Mouse (Mus musculus) hindbrain, embryonic 15.5 days (tissue): ENCODE measurements at regions not wholly inside any gene's neighbourhood (a gene's known extent, or its start where the extent isn't known, plus 50 kb on each side); places are given as distances from the start of the nearest gene placed in this dataset.

ENCODE experiments used
- ATAC-seq: fragments of 200-750 bp; cut with Nextera tagmentation; 2 replicates; pipeline ENCODE4 v1.8.0; 2017; ENCODE audit warnings: low read depth, moderate number of reproducible peaks, moderate TSS enrichment; ENCODE audit not compliant: low FRiP score
- H3K27ac ChIP-seq: fragments of 300-500 bp; sonication (generic); replicated peaks from 2 replicates; pipeline ENCODE4 v1.5.1; 2015; ENCODE audit warnings: mild to moderate bottlenecking, inconsistent platforms
- H3K27me3 ChIP-seq: fragments of 300-500 bp; sonication (generic); 2 replicates; pipeline ENCODE4 v1.6.1; 2015; ENCODE audit warnings: control low read depth, inconsistent platforms
- H3K36me3 ChIP-seq: fragments of 300-500 bp; sonication (generic); 2 replicates; pipeline ENCODE4 v1.6.1; 2015; ENCODE audit warnings: control low read depth, inconsistent platforms
- H3K4me1 ChIP-seq: fragments of 300-500 bp; sonication (generic); replicated peaks from 2 replicates; pipeline ENCODE4 v1.6.1; 2015; ENCODE audit warnings: control low read depth, inconsistent platforms
- H3K4me2 ChIP-seq: fragments of 300-500 bp; sonication (generic); 2 replicates; pipeline ENCODE4 v1.6.1; 2015; ENCODE audit warnings: moderate library complexity, mild to moderate bottlenecking, inconsistent platforms
- H3K4me3 ChIP-seq: fragments of 300-500 bp; sonication (generic); 2 replicates; pipeline ENCODE4 v1.5.1; 2015; ENCODE audit warnings: mild to moderate bottlenecking, inconsistent platforms
- H3K9ac ChIP-seq: fragments of 300-500 bp; sonication (generic); 2 replicates; pipeline ENCODE4 v1.6.1; 2015; ENCODE audit warnings: inconsistent platforms
- H3K9me3 ChIP-seq: fragments of 300-500 bp; sonication (generic); 2 replicates; pipeline ENCODE4 v1.6.1; 2016; ENCODE audit warnings: control low read depth, inconsistent platforms
- WGBS: fragments of 180-500 bp; shearing (Covaris S2); methylation state at CpG from one replicate; pipeline ENCODE4 v1.1.7; 2015; 5-methylcytosine and 5-hydroxymethylcytosine counted together

DNA sequence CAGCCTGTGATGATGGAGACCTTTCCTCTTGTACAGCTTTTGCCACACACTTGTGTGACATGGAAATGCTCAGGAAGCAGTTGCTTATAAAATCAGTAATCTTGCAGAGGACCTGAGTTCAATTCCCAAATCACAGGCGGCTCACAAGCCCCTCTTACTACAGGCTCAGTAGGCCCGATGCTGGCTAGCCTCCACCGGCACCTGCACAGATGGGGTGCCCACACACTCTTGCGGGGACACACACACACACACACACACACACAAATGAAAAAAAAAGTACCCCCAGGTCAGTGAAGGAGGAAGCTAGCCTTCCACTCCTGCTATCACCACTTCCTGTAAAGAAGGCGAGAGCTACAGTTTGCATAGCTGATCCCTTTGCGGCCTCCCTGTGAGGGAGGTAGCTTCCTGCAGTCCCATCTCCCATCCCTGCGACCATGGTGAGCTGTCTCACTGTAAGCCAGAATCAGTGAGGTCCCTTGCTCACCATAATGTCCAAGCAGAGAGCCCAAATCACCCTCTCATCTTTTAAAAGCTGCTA is 462.2 kb downstream of the Cd83 start:
- Histone ChIP-seq H3K27ac (no peak overlapping the region), H3K4me2 (no peak overlapping the region), H3K27me3 (no peaks in the 10 kb centered on the region), H3K9me3 (no peaks in the 10 kb centered on the region), H3K9ac (no peak overlapping the region), H3K36me3 (no peaks in the 10 kb centered on the region), H3K4me3 (no peak overlapping the region), H3K4me1 (peaks cover 3% of the 10 kb centered on the region; the same call in 1 of the 2 replicates)
- ATAC-seq = no peak
- 91% methylated on average over 7 of the region's 7 CpGs for WGBS

DNA sequence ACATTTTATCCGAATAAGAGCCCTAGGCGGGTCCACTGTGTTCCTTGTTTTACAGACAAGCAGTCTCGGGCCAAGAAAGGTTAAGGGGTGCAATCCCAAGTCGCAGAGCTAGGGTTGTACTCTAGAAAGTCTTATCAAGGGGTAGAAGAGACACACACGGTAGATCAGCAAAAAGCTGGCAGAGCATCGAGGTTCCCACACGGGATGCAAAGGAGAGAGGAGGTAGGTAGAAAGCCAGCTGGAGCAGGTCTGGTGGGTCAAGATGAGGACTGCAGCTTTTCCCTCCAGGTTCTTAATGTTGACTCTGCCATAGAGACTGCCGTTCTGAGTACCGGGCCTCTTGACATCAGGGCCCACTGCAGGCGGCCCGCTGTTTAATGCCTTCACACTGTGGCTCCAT is 463.3 kb downstream of the Cd83 start:
- no peak overlapping the region for H3K9ac ChIP-seq
- peaks cover 3% of the 10 kb centered on the region; the same call in 1 of the 2 replicates for H3K4me1 ChIP-seq
- WGBS = 84% methylated on average over 11 of the region's 11 CpGs
- no peak overlapping the region for H3K27ac ChIP-seq
- H3K4me2 ChIP-seq = no peak overlapping the region
- no peak for ATAC-seq
- no peak overlapping the region for H3K4me3 ChIP-seq
- H3K9me3 ChIP-seq = no peaks in the 10 kb centered on the region
- H3K27me3 ChIP-seq = no peaks in the 10 kb centered on the region
- no peaks in the 10 kb centered on the region for H3K36me3 ChIP-seq

DNA sequence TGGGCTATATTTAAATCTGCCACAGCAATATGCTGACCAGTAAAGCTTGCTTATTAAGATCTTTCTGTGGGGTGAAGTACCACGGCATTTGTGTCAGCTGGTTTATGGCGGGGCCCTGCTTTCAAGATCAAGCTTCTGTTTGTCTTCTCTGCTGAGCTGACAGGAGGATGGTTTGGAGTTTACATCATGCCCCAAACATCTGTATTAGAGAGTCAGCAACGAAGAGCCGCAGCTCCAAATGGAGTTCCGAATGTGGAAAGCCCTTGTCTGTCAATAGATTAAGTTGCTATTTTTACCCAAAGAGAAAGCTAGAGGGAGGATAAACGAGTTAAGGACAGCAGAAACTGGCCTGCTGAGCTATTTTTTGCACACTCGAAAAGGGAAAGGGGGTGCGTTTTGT is 463.8 kb downstream of the Cd83 start:
- no peak for ATAC-seq
- Histone ChIP-seq H3K4me3 (no peak overlapping the region), H3K9ac (no peak overlapping the region), H3K4me2 (no peak overlapping the region), H3K36me3 (no peaks in the 10 kb centered on the region), H3K27me3 (no peaks in the 10 kb centered on the region), H3K4me1 (peaks cover 3% of the 10 kb centered on the region; the same call in 1 of the 2 replicates), H3K27ac (no peak overlapping the region), H3K9me3 (no peaks in the 10 kb centered on the region)
- WGBS = 59% methylated on average over 8 of the region's 8 CpGs

DNA sequence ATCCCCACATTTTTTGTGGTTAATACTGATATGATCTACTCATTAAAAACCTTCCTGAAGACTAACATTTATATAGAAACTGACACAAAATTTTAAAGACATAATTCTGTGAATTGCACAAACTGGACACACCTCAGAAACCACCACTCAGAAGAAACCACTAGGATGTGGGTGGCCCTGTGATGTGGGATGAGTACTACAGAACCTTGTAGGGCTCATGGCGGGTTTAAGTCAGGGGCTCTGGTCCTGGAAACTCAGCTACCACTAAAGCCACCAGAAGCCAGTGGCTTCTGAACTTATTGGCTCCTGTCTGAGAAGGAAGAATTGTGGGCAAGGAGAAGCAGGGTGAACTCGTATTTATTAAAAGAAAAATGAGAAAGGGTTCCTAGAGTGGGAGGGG is 464.5 kb downstream of the Cd83 start:
- H3K27me3 ChIP-seq = no peaks in the 10 kb centered on the region
- peaks cover 3% of the 10 kb centered on the region; the same call in 1 of the 2 replicates for H3K4me1 ChIP-seq
- 87% methylated on average over 2 of the region's 2 CpGs for WGBS
- H3K36me3 ChIP-seq = no peaks in the 10 kb centered on the region
- no peak overlapping the region for H3K4me2 ChIP-seq
- H3K4me3 ChIP-seq = no peak overlapping the region
- no peaks in the 10 kb centered on the region for H3K9me3 ChIP-seq
- H3K9ac ChIP-seq = no peak overlapping the region
- no peak for ATAC-seq
- no peak overlapping the region for H3K27ac ChIP-seq

GRCm38 (mm10) chr13:44250474-44251201 is 466.1 kb downstream of the Cd83 start:
- H3K4me2 ChIP-seq = no peak overlapping the region
- WGBS = 62% methylated on average over 11 of the region's 11 CpGs

GRCm38 (mm10) chr13:44251503-44251902 is 466.9 kb downstream of the Cd83 start:
- no peaks in the 10 kb centered on the region for H3K9me3 ChIP-seq
- H3K27me3 ChIP-seq = no peaks in the 10 kb centered on the region
- no peak overlapping the region for H3K9ac ChIP-seq
- H3K27ac ChIP-seq = no peak overlapping the region
- 82% methylated on average over 1 of the region's 1 CpGs for WGBS
- H3K36me3 ChIP-seq = no peaks in the 10 kb centered on the region
- H3K4me1 ChIP-seq = peaks cover 3% of the 10 kb centered on the region; the same call in 1 of the 2 replicates
- ATAC-seq = no peak
- no peak overlapping the region for H3K4me3 ChIP-seq
- no peak overlapping the region for H3K4me2 ChIP-seq

More at GRCm38 (mm10) chr13:44250474-44251201, 466.1 kb downstream of the Cd83 start:
- no peaks in the 10 kb centered on the region for H3K27me3 ChIP-seq
- H3K36me3 ChIP-seq = no peaks in the 10 kb centered on the region
- no peaks in the 10 kb centered on the region for H3K9me3 ChIP-seq
- no peak overlapping the region for H3K4me3 ChIP-seq
- H3K9ac ChIP-seq = no peak overlapping the region
- peaks cover 3% of the 10 kb centered on the region; the same call in 1 of the 2 replicates for H3K4me1 ChIP-seq
- no peak for ATAC-seq
- no peak overlapping the region for H3K27ac ChIP-seq

DNA sequence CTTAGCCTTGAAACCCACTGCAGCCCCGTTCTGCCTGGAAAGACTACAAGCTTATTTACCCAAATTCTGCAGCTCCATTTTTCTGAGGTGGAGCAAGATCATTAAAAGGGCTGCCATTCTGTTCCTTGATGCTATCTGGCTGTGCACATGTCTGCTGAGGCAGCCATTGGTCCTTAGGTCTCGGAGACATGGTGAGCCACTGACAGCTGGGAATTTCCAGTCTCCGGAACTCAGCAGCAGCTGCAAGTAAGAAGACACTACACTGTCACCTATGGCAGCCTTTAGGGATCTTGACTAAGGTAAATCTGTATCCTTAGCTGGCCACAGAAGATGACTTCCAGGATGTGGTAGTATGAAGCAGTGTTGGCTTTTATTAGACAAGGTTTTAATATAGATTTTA is 467.9 kb downstream of the Cd83 start:
- WGBS = 80% methylated on average over 3 of the region's 3 CpGs
- Histone ChIP-seq H3K27me3 (no peaks in the 10 kb centered on the region), H3K27ac (no peak overlapping the region), H3K4me1 (peaks cover 3% of the 10 kb centered on the region; the same call in 1 of the 2 replicates), H3K4me3 (no peak overlapping the region), H3K4me2 (no peak overlapping the region), H3K9me3 (no peaks in the 10 kb centered on the region), H3K36me3 (no peaks in the 10 kb centered on the region), H3K9ac (no peak overlapping the region)
- no peak for ATAC-seq

GRCm38 (mm10) chr13:44258422-44258821 is 470.9 kb upstream of the Jarid2 start:
- no peak overlapping the region for H3K4me2 ChIP-seq
- no peak for ATAC-seq
- no peaks in the 10 kb centered on the region for H3K27me3 ChIP-seq
- H3K9me3 ChIP-seq = no peaks in the 10 kb centered on the region
- H3K4me1 ChIP-seq = no peaks in the 10 kb centered on the region
- 92% methylated on average over 10 of the region's 10 CpGs for WGBS
- H3K4me3 ChIP-seq = no peak overlapping the region
- no peak overlapping the region for H3K27ac ChIP-seq
- no peaks in the 10 kb centered on the region for H3K36me3 ChIP-seq
- no peak overlapping the region for H3K9ac ChIP-seq

DNA sequence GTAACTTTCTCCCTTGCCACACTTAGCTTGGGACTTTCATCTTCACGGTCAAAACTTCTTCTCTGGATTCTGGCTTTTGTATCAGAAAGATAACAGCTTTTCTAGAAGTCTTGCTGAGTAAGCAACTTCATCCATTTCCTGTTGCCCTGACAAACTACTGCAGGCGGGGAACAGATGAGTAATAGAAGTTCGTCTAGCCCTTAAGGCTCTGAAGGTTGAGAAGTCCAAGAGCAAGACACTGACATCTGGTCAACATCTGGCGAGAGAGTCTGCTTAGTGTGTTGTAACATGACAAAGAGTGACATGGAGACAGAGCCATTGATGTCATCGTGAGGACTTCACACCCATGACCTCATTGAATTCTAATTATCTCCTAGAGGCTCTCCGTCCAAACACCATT is 469.2 kb upstream of the Jarid2 start:
- Histone ChIP-seq H3K4me2 (no peak overlapping the region), H3K9me3 (no peaks in the 10 kb centered on the region), H3K9ac (no peak overlapping the region), H3K36me3 (no peaks in the 10 kb centered on the region), H3K27me3 (no peaks in the 10 kb centered on the region), H3K4me3 (no peak overlapping the region), H3K4me1 (no peaks in the 10 kb centered on the region), H3K27ac (no peak overlapping the region)
- WGBS = 75% methylated on average over 6 of the region's 6 CpGs
- no peak for ATAC-seq

GRCm38 (mm10) chr13:44260637-44261333 is 468.5 kb upstream of the Jarid2 start:
- Histone ChIP-seq H3K9ac (no peak overlapping the region), H3K36me3 (no peaks in the 10 kb centered on the region), H3K27ac (no peak overlapping the region), H3K4me2 (no peak overlapping the region), H3K27me3 (no peaks in the 10 kb centered on the region), H3K4me3 (no peak overlapping the region), H3K4me1 (no peaks in the 10 kb centered on the region), H3K9me3 (no peaks in the 10 kb centered on the region)
- no peak for ATAC-seq
- 84% methylated on average over 8 of the region's 8 CpGs for WGBS

GRCm38 (mm10) chr13:44272746-44273524 is 456.3 kb upstream of the Jarid2 start:
- Histone ChIP-seq H3K9ac (no peak overlapping the region), H3K36me3 (no peaks in the 10 kb centered on the region)
- 90% methylated on average over 16 of the region's 16 CpGs for WGBS

GRCm38 (mm10) chr13:44277952-44278351 is 451.3 kb upstream of the Jarid2 start:
- Histone ChIP-seq H3K27ac (no peak overlapping the region), H3K4me1 (peaks cover 14% of the 10 kb centered on the region), H3K4me3 (no peak overlapping the region), H3K27me3 (no peaks in the 10 kb centered on the region), H3K9ac (no peak overlapping the region), H3K4me2 (no peak overlapping the region), H3K36me3 (no peaks in the 10 kb centered on the region), H3K9me3 (no peaks in the 10 kb centered on the region)
- 84% methylated on average over 3 of the region's 3 CpGs for WGBS
- no peak for ATAC-seq

More at GRCm38 (mm10) chr13:44272746-44273524, 456.3 kb upstream of the Jarid2 start:
- H3K4me2 ChIP-seq = no peak overlapping the region
- no peak for ATAC-seq
- no peaks in the 10 kb centered on the region for H3K4me1 ChIP-seq
- no peak overlapping the region for H3K4me3 ChIP-seq
- no peak overlapping the region for H3K27ac ChIP-seq
- H3K27me3 ChIP-seq = no peaks in the 10 kb centered on the region
- no peaks in the 10 kb centered on the region for H3K9me3 ChIP-seq
